Mouse (Mus musculus): ENCODE results near the gene D930020B18Rik.

DNA sequence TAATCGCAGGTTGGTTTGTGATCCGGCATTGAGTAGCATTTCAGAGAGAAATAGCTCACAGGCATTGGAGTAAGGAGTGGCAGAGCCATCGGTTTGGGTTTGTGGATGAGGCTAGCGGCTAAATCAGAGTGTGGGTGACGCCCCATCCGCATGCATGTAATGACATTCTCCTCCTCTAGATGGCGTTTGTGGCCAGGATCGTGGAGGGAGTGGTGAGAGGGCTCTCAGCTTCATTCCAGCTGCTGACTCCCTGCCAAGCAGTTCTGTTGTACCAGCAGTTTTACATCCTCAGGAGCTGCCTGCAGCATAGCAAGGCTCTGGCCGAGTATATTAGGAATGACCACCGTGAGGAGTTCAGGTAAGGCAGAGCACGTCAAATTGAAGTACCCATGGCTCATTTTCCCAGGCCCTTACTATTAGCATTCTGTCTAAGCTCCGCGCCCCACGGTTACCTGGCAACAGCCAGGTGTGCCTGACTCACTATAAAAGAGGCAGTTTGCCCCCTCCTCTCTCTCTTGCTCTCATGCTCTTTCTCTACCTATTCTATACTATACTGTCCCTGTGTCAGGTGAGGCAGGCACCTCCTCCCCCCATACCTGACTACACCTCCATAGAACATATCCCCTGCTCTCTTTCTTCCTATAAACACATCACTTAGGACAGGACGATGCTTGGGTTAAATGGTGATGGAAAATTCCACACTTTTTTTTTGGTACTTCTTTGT lies 48.4 kb downstream of the D930020B18Rik start:
- peak; percentile 61 to 64 for TF ChIP-seq CTCF (conservative IDR thresholded peaks at IDR 0.05 in 1 of 2, IDR thresholded peaks at IDR 0.05 in 1 of 2; ENCODE audit: low read depth in 2 of 2, low read length in 2 of 2)
- TF ChIP-seq POLR2A (IDR thresholded peaks at IDR 0.05; ENCODE audit: low read depth, low read length) = no peak
- no peak for TF ChIP-seq JUND (conservative IDR thresholded peaks at IDR 0.05; ENCODE audit: low read depth, low read length)
- TF ChIP-seq EP300 (IDR thresholded peaks at IDR 0.05; ENCODE audit: low read length) = no peak
- TF ChIP-seq E2F4 (IDR thresholded peaks at IDR 0.05; ENCODE audit: insufficient replicate concordance, low read depth, low read length) = no peak
- no peak for TF ChIP-seq POLR2AphosphoS2 (IDR thresholded peaks at IDR 0.05; ENCODE audit: low read depth, low read length)

Measured in CH12.LX (cell line).